Mouse (Mus musculus) limb, embryonic 10.5 days (tissue): Measurements from ENCODE around the gene Rimklb. TPM values are rescaled to one million over a fixed set of nuclear protein-coding genes. Genes with fewer than 3 reads are reported as not detected.

Source experiments
- polyA plus RNA-seq: library from polyadenylated mRNA; unstranded; fragments of >200 nt; fragmentation: Nextera tagmentation; extraction: Ambion mirVana; gene quantifications from 2 replicates; pipeline ENCODE4 v1.2.1, GENCODE M21; 2016

Gene Rimklb
- polyA plus RNA-seq, 1 experiment from 2014 or later: 49.3 TPM

Other genes starting within 250 kb of the Rimklb start
- gene Klrg1, start 215.9 kb downstream of the Rimklb start, polyA plus RNA-seq: 0.20 TPM in 1 of 2 replicates, not detected in the other
- gene M6pr, start 190.0 kb downstream of the Rimklb start, polyA plus RNA-seq: 85.7 and 97.8 TPM in 2 replicates
- 33.6 and 37.4 TPM in 2 replicates for gene Phc1, start 158.2 kb downstream of the Rimklb start, polyA plus RNA-seq
- gene Mfap5, start 7.1 kb upstream of the Rimklb start, polyA plus RNA-seq: 0.30 and 0.51 TPM in 2 replicates
- gene Aicda, start 55.0 kb upstream of the Rimklb start, polyA plus RNA-seq: 0.28 TPM in 1 of 2 replicates, not detected in the other
- gene Apobec1, start 103.7 kb upstream of the Rimklb start, polyA plus RNA-seq: 0.63 and 1.5 TPM in 2 replicates
- not detected in 2 replicates for gene Gdf3, start 111.3 kb upstream of the Rimklb start, polyA plus RNA-seq
- gene Dppa3, start 127.6 kb upstream of the Rimklb start, polyA plus RNA-seq: not detected in 2 replicates
- gene Nanog, start 208.7 kb upstream of the Rimklb start, polyA plus RNA-seq: 0.11 TPM in 1 of 2 replicates, not detected in the other